Mouse (Mus musculus): ENCODE measurements at regions not wholly inside any gene's neighbourhood (a gene's known extent, or its start where the extent isn't known, plus 50 kb on each side); places are given as distances from the start of the nearest gene placed in this dataset.

DNA sequence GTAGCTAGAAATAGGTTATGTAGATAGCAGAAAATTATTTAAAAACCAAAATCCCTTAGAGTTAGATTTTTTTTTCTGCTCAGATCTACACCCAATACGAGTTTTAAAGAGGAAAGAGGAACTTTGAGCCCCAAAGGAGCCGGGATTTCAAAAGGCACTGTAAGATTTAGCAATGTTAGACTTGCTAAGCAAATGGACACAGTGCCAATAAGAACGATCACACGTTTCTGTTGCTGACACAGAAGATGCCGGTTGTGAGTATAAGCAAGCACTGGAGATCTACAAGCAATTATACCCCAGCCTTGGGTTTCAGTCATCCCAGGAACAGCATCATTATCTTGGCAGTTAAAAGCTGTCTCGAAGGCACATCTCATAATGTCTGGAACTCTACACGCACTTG is 137.0 kb upstream of the Tenm3 start:
- WGBS: 84% methylated on average over 7 of the region's 7 CpGs
- Histone ChIP-seq H3K9ac (replicated peaks) (no peak overlapping the region), H3K36me3 (no peaks in the 10 kb centered on the region), H3K27me3 (no peaks in the 10 kb centered on the region), H3K9me3 (no peaks in the 10 kb centered on the region), H3K27ac (replicated peaks) (no peak overlapping the region), H3K4me3 (no peak overlapping the region), H3K4me2 (replicated peaks) (no peak overlapping the region), H3K4me1 (0 out of 2 replicates have a peak, but pooled peaks cover 4% of the 10 kb centered on the region)
- ATAC-seq (ENCODE audit: low FRiP score, low read depth): no peak

DNA sequence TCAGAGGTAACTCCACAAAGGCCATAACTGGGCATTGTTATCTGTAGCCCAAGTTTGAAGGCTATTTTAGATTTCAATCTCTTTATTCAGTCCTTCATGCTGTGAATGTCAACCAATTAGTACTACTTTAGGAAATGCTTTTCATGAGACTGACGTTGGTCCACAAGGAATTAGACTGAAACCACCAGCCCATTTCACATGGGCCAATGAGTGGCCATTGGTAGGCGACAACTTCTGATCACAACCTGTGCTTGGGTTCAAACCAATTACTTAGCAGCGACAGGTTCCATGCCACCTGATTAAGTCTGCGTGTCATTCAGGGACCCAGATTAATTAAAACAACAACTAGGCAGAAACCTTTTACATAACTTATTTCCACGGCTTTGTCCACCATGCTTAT is 126.9 kb upstream of the Tenm3 start:
- 48% methylated on average over 5 of the region's 5 CpGs for WGBS
- no peaks in the 10 kb centered on the region for H3K9me3 ChIP-seq
- no peak for ATAC-seq (ENCODE audit: low FRiP score, low read depth)
- no peak overlapping the region for H3K4me2 ChIP-seq (replicated peaks)
- peaks cover 12% of the 10 kb centered on the region; the same call in 1 of the 2 replicates for H3K4me1 ChIP-seq
- H3K36me3 ChIP-seq: no peaks in the 10 kb centered on the region
- H3K27me3 ChIP-seq: no peaks in the 10 kb centered on the region; the same call in 1 of the 2 replicates
- H3K4me3 ChIP-seq: no peak overlapping the region
- no peak overlapping the region for H3K9ac ChIP-seq (replicated peaks)
- no peak overlapping the region for H3K27ac ChIP-seq (replicated peaks)

DNA sequence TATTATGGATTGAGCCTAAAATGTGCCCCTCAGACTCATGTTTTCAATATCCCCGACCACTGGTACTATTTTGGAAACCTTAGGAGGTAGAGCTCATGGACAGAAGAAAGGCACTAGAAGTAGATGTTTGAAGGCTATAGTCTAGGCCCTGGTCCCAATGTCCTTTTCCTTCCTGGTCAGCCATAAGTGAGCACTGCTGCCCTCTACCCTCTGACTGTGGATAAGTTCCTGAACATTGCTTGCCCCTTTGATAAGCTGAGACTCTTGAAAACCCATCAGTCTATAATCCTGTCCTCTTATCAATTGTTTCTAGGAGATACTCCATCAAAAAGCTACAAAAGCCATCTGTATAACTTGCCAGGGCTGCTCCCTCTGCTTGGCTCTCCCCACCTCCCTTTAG is 121.2 kb upstream of the Tenm3 start:
- Histone ChIP-seq H3K27ac (replicated peaks) (no peak overlapping the region), H3K4me3 (no peak overlapping the region), H3K9me3 (no peaks in the 10 kb centered on the region), H3K9ac (replicated peaks) (no peak overlapping the region), H3K4me1 (0 out of 2 replicates have a peak, but pooled peaks cover 2% of the 10 kb centered on the region), H3K27me3 (no peaks in the 10 kb centered on the region), H3K36me3 (no peaks in the 10 kb centered on the region), H3K4me2 (replicated peaks) (no peak overlapping the region)
- no peak for ATAC-seq (ENCODE audit: low FRiP score, low read depth)
- 93% methylated on average over 1 of the region's 1 CpGs for WGBS

DNA sequence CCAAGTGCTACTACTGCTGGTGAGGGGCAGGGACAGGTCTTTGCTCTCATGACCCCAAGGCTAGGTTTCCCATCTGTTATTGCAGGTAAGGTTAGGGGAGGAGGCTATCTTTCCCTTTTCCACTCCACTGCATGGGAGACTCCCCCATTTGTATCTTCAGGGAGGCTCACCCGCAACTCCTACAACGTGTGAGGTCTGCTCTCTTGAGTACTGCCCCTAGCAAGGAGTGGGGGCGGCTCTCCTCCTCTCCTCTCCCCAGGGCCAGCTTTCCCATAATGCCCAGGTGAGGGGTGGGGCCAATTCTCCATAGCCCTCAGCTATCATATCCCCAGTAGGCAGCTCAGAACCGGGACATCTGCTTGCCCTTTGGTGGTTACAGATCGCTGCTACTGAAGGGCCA is 113.9 kb upstream of the Tenm3 start:
- Histone ChIP-seq H3K4me2 (replicated peaks) (no peak overlapping the region), H3K27me3 (no peaks in the 10 kb centered on the region), H3K9me3 (no peaks in the 10 kb centered on the region), H3K9ac (replicated peaks) (no peak overlapping the region), H3K4me1 (no peaks in the 10 kb centered on the region), H3K27ac (replicated peaks) (no peak overlapping the region), H3K4me3 (no peak overlapping the region), H3K36me3 (no peaks in the 10 kb centered on the region)
- no peak for ATAC-seq (ENCODE audit: low FRiP score, low read depth)
- WGBS: 88% methylated on average over 5 of the region's 5 CpGs

DNA sequence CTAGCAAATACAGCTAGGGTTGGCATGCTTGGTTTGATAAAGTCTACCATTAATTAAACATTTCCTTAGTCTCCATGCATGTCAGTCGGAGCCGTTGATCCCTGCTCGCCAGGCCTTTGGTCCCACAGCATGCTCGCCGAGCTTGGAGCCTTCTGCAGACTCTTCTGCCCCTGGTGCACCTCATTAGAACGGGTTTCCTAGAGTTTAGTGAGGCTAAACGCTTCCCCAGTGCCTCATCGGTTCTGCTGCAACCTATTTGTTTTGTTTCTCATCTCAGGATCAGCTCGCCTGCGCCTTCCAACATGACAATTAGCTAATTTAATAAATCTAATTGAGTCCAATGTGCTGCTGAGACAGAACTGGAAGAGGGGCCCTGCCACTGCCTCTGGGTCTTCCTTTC is 107.7 kb upstream of the Tenm3 start:
- Histone ChIP-seq H3K4me1 (no peaks in the 10 kb centered on the region), H3K4me2 (replicated peaks) (no peak overlapping the region), H3K36me3 (no peaks in the 10 kb centered on the region), H3K27me3 (no peaks in the 10 kb centered on the region), H3K9me3 (no peaks in the 10 kb centered on the region), H3K27ac (replicated peaks) (no peak overlapping the region), H3K4me3 (no peak overlapping the region), H3K9ac (replicated peaks) (no peak overlapping the region)
- 85% methylated on average over 10 of the region's 10 CpGs for WGBS
- no peak for ATAC-seq (ENCODE audit: low FRiP score, low read depth)

DNA sequence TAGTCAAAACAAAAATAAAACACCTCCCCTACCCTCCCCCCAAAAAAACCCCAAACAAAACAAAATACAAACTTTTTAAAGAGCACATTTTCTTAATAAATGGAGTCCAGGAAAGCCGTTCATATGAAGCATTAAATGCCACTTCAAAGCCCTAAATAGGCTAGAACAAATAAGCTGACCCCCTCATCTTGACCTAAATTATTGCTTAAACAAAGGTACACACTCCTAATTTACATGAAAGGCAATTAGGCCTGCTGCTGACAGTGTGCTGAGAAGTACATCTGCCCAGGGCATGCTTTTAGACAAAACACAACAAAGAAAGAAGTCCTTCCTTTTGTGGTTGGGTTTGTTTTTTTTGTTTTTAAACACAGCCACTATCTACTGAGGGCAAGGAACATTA is 100.4 kb upstream of the Tenm3 start:
- no peaks in the 10 kb centered on the region; the same call in 1 of the 2 replicates for H3K4me1 ChIP-seq
- WGBS: 48% methylated on average over 1 of the region's 1 CpGs
- H3K9ac ChIP-seq (replicated peaks): no peak overlapping the region
- H3K27ac ChIP-seq (replicated peaks): no peak overlapping the region
- H3K9me3 ChIP-seq: no peaks in the 10 kb centered on the region
- H3K36me3 ChIP-seq: no peaks in the 10 kb centered on the region
- ATAC-seq (ENCODE audit: low FRiP score, low read depth): no peak
- no peaks in the 10 kb centered on the region for H3K27me3 ChIP-seq
- no peak overlapping the region for H3K4me2 ChIP-seq (replicated peaks)
- no peak overlapping the region for H3K4me3 ChIP-seq

DNA sequence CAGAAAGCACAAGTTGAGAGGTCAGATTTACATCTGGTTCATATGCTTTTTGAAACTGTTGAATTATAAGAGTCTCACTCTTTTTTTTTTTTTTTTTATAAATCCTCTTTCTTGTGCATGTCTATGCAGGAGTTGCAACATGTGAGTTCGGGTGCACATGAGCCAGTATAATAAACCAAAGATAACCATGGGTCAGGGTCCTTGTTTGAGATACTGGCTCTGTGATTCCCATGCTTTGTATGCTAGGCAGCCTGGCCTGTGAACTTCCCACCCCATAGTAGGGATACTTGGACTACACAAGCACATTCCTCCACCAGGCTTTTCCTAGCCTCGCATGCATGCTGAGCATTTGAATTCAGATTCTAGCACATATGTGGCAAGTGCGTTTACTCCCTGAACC is 93.4 kb upstream of the Tenm3 start:
- ATAC-seq (ENCODE audit: low FRiP score, low read depth): no peak
- Histone ChIP-seq H3K36me3 (no peaks in the 10 kb centered on the region), H3K9ac (replicated peaks) (no peak overlapping the region), H3K9me3 (no peaks in the 10 kb centered on the region), H3K27ac (replicated peaks) (no peak overlapping the region), H3K4me1 (no peaks in the 10 kb centered on the region), H3K4me3 (no peak overlapping the region), H3K27me3 (0 out of 2 replicates have a peak, but pooled peaks cover 5% of the 10 kb centered on the region), H3K4me2 (replicated peaks) (no peak overlapping the region)
- 85% methylated on average over 3 of the region's 3 CpGs for WGBS

DNA sequence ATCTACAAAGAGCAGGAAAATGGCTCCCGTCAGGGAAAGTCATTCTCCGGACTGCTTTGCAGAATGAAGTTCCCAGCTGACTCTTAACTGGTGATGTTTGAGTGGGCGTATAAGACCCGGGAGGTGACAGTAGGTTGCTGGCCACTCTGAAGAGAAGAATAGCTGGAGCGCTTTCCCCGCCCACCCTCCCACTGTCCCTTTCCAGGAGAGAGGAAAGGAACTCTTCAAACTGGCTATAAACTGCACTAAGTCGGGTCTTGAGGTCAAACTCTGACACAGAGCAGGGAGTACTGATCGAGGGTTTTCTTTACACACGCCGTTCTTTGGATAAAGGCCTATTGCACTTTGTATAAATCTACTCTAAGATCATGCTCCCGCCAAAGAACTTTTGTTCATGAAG is 83.4 kb upstream of the Tenm3 start:
- Histone ChIP-seq H3K4me2 (replicated peaks) (no peak overlapping the region), H3K27ac (replicated peaks) (no peak overlapping the region), H3K9ac (replicated peaks) (no peak overlapping the region), H3K4me3 (no peak overlapping the region), H3K9me3 (no peaks in the 10 kb centered on the region), H3K36me3 (no peaks in the 10 kb centered on the region), H3K4me1 (no peaks in the 10 kb centered on the region), H3K27me3 (no peaks in the 10 kb centered on the region)
- no peak for ATAC-seq (ENCODE audit: low FRiP score, low read depth)
- 77% methylated on average over 11 of the region's 11 CpGs for WGBS

DNA sequence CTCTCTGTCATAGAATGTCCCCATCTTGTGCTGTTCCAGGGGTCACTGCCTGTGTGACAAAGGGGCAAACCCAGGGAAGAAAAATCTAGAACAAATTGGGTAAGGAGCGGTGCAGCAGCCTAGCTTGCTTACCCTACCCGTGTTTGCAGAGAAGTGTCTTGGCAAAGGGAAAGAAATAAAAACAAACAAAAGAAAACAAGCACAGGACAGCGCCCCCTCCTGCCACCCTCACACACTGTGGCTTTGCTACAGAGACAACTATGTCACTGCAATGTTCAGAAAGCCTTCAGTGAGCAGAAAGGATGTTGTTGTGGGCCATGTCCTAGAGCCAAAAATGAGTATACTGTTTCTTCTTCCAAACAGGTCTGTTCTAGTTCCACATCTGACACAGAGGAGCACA is 71.5 kb upstream of the Tenm3 start:
- Histone ChIP-seq H3K4me1 (no peaks in the 10 kb centered on the region), H3K27ac (replicated peaks) (no peak overlapping the region), H3K9me3 (no peaks in the 10 kb centered on the region), H3K4me2 (replicated peaks) (no peak overlapping the region), H3K9ac (replicated peaks) (no peak overlapping the region), H3K36me3 (no peaks in the 10 kb centered on the region), H3K27me3 (no peaks in the 10 kb centered on the region), H3K4me3 (no peak overlapping the region)
- WGBS: 68% methylated on average over 3 of the region's 3 CpGs
- ATAC-seq (ENCODE audit: low FRiP score, low read depth): no peak

DNA sequence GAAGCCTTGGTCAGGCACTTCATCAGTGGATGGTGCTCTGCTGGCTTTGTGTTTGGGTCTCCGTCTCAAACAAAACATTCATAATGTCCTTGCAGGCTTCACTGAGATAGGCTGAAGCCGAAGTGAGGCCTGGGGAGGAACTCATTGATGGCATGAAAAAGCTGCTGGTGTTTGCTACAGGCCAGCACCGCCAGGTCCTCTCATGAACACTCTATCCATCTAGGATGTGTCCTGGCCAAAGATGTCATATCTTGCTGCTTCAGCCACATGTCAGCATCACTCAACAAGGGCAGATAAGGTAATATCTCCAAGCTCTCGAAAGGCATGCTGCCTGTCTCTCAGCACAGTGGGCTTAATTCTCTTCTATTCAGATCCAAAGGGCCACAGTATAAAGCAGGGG is 69.1 kb upstream of the Tenm3 start:
- 89% methylated on average over 4 of the region's 4 CpGs for WGBS
- Histone ChIP-seq H3K4me1 (no peaks in the 10 kb centered on the region), H3K27ac (replicated peaks) (no peak overlapping the region), H3K4me3 (no peak overlapping the region), H3K36me3 (no peaks in the 10 kb centered on the region), H3K27me3 (no peaks in the 10 kb centered on the region), H3K4me2 (replicated peaks) (no peak overlapping the region), H3K9me3 (no peaks in the 10 kb centered on the region), H3K9ac (replicated peaks) (no peak overlapping the region)
- no peak for ATAC-seq (ENCODE audit: low FRiP score, low read depth)

DNA sequence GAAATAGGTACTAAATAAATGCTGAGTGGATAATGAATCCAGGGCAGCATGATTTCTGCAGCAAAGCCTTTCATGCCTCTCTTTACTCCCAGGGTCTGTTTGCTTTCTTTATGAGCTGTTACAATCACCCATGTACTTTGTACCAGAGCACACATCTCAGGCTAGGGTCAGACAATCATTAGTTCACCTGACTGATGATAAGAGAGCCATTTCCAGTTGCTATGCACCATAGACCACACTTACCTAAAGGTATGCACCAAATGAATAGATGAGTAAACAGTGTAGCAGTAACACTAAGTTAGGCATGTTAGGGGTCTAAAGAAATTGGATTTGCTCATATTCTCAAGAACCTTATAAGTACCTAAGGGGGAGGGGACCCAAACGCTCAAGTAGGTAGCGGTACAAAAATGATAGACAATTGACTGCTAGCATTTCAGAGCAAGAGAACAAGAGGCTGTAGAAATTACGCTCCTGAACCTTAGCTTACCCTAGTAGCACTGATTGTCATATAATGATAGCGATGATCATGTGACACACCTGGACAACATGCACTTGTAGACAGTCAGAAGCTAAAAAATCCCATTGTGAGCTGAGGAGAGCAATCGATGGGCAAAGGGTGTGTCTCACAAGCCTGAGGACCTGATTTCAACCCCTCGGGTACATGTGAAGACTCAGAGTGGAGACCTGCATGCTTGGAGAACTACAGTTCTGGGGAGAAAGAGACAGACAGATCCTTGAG is 58.1 kb upstream of the Tenm3 start:
- no peak overlapping the region for H3K4me3 ChIP-seq
- no peak overlapping the region for H3K27ac ChIP-seq (replicated peaks)
- H3K36me3 ChIP-seq: no peaks in the 10 kb centered on the region
- no peak overlapping the region for H3K9ac ChIP-seq (replicated peaks)
- 94% methylated on average over 6 of the region's 6 CpGs for WGBS
- H3K27me3 ChIP-seq: no peaks in the 10 kb centered on the region
- no peak for ATAC-seq (ENCODE audit: low FRiP score, low read depth)
- H3K9me3 ChIP-seq: no peaks in the 10 kb centered on the region
- no peak overlapping the region for H3K4me2 ChIP-seq (replicated peaks)
- no peaks in the 10 kb centered on the region; the same call in 1 of the 2 replicates for H3K4me1 ChIP-seq

DNA sequence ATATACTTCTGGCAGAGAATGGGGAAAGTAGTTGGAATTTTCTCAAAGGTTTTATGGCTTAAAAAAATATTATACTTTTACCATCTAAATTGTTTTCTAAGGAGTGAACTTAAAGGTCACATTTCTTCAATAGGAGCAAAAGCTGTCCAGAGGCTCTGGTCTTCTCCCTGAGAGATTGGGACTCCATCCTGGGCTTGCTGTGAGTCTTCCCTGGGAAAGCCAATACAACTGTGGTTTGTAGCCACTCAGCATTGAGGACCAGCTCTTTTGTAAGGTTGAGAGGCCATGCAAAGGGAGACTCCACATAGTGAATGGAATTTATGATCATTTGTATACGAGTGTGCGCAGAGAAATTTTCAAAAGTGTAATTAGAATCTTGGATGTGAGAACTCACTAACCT is 52.9 kb upstream of the Tenm3 start:
- no peaks in the 10 kb centered on the region for H3K36me3 ChIP-seq
- H3K27ac ChIP-seq (replicated peaks): peak overlapping the region; percentile 67
- H3K4me3 ChIP-seq: no peak overlapping the region
- no peak overlapping the region for H3K9ac ChIP-seq (replicated peaks)
- no peaks in the 10 kb centered on the region for H3K9me3 ChIP-seq
- H3K4me1 ChIP-seq: peaks cover 7% of the 10 kb centered on the region; the same call in 1 of the 2 replicates
- 0 out of 2 replicates have a peak overlapping the region, but pooled peaks have one; percentile 13 for H3K4me2 ChIP-seq (replicated peaks)
- peak; percentile 65; the same call in 1 of the 2 replicates for ATAC-seq (ENCODE audit: low FRiP score, low read depth)
- no peaks in the 10 kb centered on the region for H3K27me3 ChIP-seq
- 38% methylated on average over 2 of the region's 2 CpGs for WGBS

DNA sequence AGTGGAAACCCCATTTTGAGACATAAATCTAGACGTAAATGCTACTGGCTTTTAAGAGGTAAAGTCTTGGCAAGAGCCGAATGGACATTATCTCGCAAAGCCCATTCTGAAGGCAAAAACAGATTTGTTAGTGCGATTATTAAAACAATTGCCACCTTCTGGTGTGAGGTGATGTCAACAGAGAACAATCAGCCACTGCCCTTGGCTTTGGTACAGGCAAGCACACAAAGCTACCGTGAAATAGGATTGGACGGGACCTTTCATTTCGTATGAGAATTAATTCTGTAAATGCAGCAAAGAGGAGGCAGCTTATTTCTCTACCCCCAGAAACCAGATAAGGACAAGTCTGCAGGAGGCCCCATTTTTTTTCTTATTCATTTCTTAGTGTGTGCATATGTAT is 52.5 kb upstream of the Tenm3 start:
- no peaks in the 10 kb centered on the region for H3K9me3 ChIP-seq
- peaks cover 7% of the 10 kb centered on the region; the same call in 1 of the 2 replicates for H3K4me1 ChIP-seq
- no peak overlapping the region for H3K27ac ChIP-seq (replicated peaks)
- no peak overlapping the region for H3K4me3 ChIP-seq
- H3K36me3 ChIP-seq: no peaks in the 10 kb centered on the region
- 30% methylated on average over 7 of the region's 7 CpGs for WGBS
- ATAC-seq (ENCODE audit: low FRiP score, low read depth): peak; percentile 85
- H3K4me2 ChIP-seq (replicated peaks): no peak overlapping the region
- H3K27me3 ChIP-seq: no peaks in the 10 kb centered on the region
- no peak overlapping the region for H3K9ac ChIP-seq (replicated peaks)
